Mouse (Mus musculus) limb, embryonic 14.5 days (tissue): ENCODE results near the gene Rgs9bp. TPM values are rescaled to one million over a fixed set of nuclear protein-coding genes. Genes with fewer than 3 reads are reported as not detected.

ENCODE experiments used
- ATAC-seq: fragments of 200-750 bp; cut with Nextera tagmentation; 2 replicates; pipeline ENCODE4 v1.8.0; 2017; ENCODE audit warnings: low read depth, moderate number of reproducible peaks, moderate TSS enrichment; ENCODE audit not compliant: low FRiP score
- DNase-seq: peaks from one replicate; pipeline ENCODE4 v3.0.0-alpha.2; 2015; ENCODE audit warnings: low spot score
- H3K27ac ChIP-seq: fragments of 300-500 bp; sonication (generic); replicated peaks from 2 replicates; pipeline ENCODE4 v1.5.1; 2014; ENCODE audit warnings: low read depth, mild to moderate bottlenecking, low read length, moderate library complexity, mixed read lengths
- H3K27me3 ChIP-seq: fragments of 300-500 bp; sonication (generic); 2 replicates; pipeline ENCODE4 v1.6.1; 2014; ENCODE audit warnings: low read length, mixed read lengths; ENCODE audit not compliant: control insufficient read depth, insufficient read depth
- H3K36me3 ChIP-seq: fragments of 300-500 bp; sonication (generic); 2 replicates; pipeline ENCODE4 v1.6.1; 2014; ENCODE audit warnings: mild to moderate bottlenecking, low read length, moderate library complexity, mixed read lengths; ENCODE audit not compliant: control insufficient read depth, insufficient read depth
- H3K4me1 ChIP-seq: fragments of 300-500 bp; sonication (generic); 2 replicates; pipeline ENCODE4 v1.6.1; 2014; ENCODE audit warnings: antibody characterized with exemption, low read length, mixed read lengths; ENCODE audit not compliant: control insufficient read depth, insufficient read depth
- H3K4me2 ChIP-seq: fragments of 300-500 bp; sonication (generic); replicated peaks from 2 replicates; pipeline ENCODE4 v1.6.1; 2014; ENCODE audit warnings: low read depth, mild to moderate bottlenecking, low read length, moderate library complexity; ENCODE audit not compliant: severe bottlenecking
- H3K4me3 ChIP-seq: fragments of 300-500 bp; sonication (generic); replicated peaks from 2 replicates; pipeline ENCODE4 v1.5.1; 2014; ENCODE audit warnings: low read length
- H3K9ac ChIP-seq: fragments of 300-500 bp; sonication (generic); 2 replicates; pipeline ENCODE4 v1.6.1; 2014; ENCODE audit warnings: mild to moderate bottlenecking, low read depth, low read length, moderate library complexity; ENCODE audit not compliant: severe bottlenecking
- H3K9me3 ChIP-seq: fragments of 300-500 bp; sonication (generic); 2 replicates; pipeline ENCODE4 v1.6.1; 2016; ENCODE audit warnings: low read length; ENCODE audit not compliant: control insufficient read depth
- POLR2A ChIP-seq: fragments of 200-500 bp; IDR thresholded peaks from 2 replicates; pipeline ENCODE4 v1.8.0; 2012; ENCODE audit warnings: inconsistent platforms, mild to moderate bottlenecking, moderate library complexity, borderline replicate concordance; ENCODE audit not compliant: insufficient read depth, insufficient read length; ENCODE audit errors: extremely low read depth
- WGBS: fragments of 180-500 bp; shearing (Covaris S2); extraction: QIAGEN DNeasy Blood & Tissue Kit; methylation state at CpG from one replicate; pipeline ENCODE4 v1.1.7; 2014; 5-methylcytosine and 5-hydroxymethylcytosine counted together
- polyA plus RNA-seq, 2 experiments: library from polyadenylated mRNA; depleted of rRNA in 1 of 2; stranded (reverse) in 1 of 2; unstranded in 1 of 2; fragments of >200 nt; fragmentation: Nextera tagmentation in 1 of 2; extraction: Ambion mirVana in 1 of 2; gene quantifications; 2 replicates each; pipeline versions ENCODE4 v1.2.1 to v1.2.3; 2012 to 2014

Rgs9bp gene
- polyA plus RNA-seq, 2 experiments = 0.99 to 1.5 TPM

- Histone ChIP-seq H3K4me2 (no peak overlapping the region), H3K27me3 (no peaks in the 10 kb centered on the region), H3K4me1 (no peaks in the 10 kb centered on the region), H3K9ac (no peak overlapping the region), H3K36me3 (peaks cover 92% of the 10 kb centered on the region), H3K9me3 (no peaks in the 10 kb centered on the region), H3K27ac (no peak overlapping the region), H3K4me3 (no peak overlapping the region)
- no peak for ATAC-seq
- WGBS = 84% methylated on average over 4 of the region's 4 CpGs
- TF ChIP-seq POLR2A = no peak
- DNase-seq = no peak
Observed at GRCm38 (mm10) chr7:35617513-35617912, 32.1 kb upstream of the Rgs9bp start.

GRCm38 (mm10) chr7:35609245-35609644, 23.9 kb upstream of the Rgs9bp start:
- no peak overlapping the region for H3K4me2 ChIP-seq
- WGBS = 70% methylated on average over 10 of the region's 10 CpGs
- no peaks in the 10 kb centered on the region for H3K9me3 ChIP-seq
- H3K4me1 ChIP-seq = no peaks in the 10 kb centered on the region
- H3K27me3 ChIP-seq = no peaks in the 10 kb centered on the region
- H3K36me3 ChIP-seq = peaks cover 88% of the 10 kb centered on the region
- H3K4me3 ChIP-seq = no peak overlapping the region
- no peak for TF ChIP-seq POLR2A
- no peak overlapping the region for H3K9ac ChIP-seq
- no peak for DNase-seq
- ATAC-seq = no peak
- H3K27ac ChIP-seq = no peak overlapping the region

- Histone ChIP-seq H3K36me3 (peaks cover 88% of the 10 kb centered on the region), H3K4me1 (no peaks in the 10 kb centered on the region), H3K27me3 (no peaks in the 10 kb centered on the region), H3K9ac (no peak overlapping the region), H3K4me3 (no peak overlapping the region), H3K4me2 (no peak overlapping the region), H3K27ac (no peak overlapping the region), H3K9me3 (no peaks in the 10 kb centered on the region)
- TF ChIP-seq POLR2A = no peak
- WGBS = 90% methylated on average over 10 of the region's 10 CpGs
- ATAC-seq = no peak
- no peak for DNase-seq
Observed at GRCm38 (mm10) chr7:35606816-35607215, 21.4 kb upstream of the Rgs9bp start.

GRCm38 (mm10) chr7:35602766-35603165, 17.4 kb upstream of the Rgs9bp start:
- Histone ChIP-seq H3K4me3 (no peak overlapping the region), H3K27ac (no peak overlapping the region), H3K36me3 (peaks cover 62% of the 10 kb centered on the region), H3K4me1 (no peaks in the 10 kb centered on the region), H3K9me3 (no peaks in the 10 kb centered on the region), H3K27me3 (no peaks in the 10 kb centered on the region), H3K9ac (no peak overlapping the region), H3K4me2 (no peak overlapping the region)
- ATAC-seq (no peak), DNase-seq (no peak)
- WGBS = 91% methylated on average over 5 of the region's 5 CpGs
- no peak for TF ChIP-seq POLR2A

GRCm38 (mm10) chr7:35601106-35601505, 15.7 kb upstream of the Rgs9bp start:
- Histone ChIP-seq H3K4me1 (no peaks in the 10 kb centered on the region), H3K9me3 (no peaks in the 10 kb centered on the region), H3K27ac (no peak overlapping the region), H3K4me3 (no peak overlapping the region), H3K4me2 (no peak overlapping the region), H3K27me3 (no peaks in the 10 kb centered on the region), H3K36me3 (peaks cover 55% of the 10 kb centered on the region), H3K9ac (no peak overlapping the region)
- 91% methylated on average over 6 of the region's 6 CpGs for WGBS
- DNase-seq (no peak), ATAC-seq (no peak)
- no peak for TF ChIP-seq POLR2A

- Histone ChIP-seq H3K9me3 (no peaks in the 10 kb centered on the region), H3K4me1 (no peaks in the 10 kb centered on the region), H3K27ac (no peak overlapping the region), H3K4me2 (no peak overlapping the region), H3K27me3 (no peaks in the 10 kb centered on the region), H3K4me3 (no peak overlapping the region), H3K9ac (no peak overlapping the region), H3K36me3 (peaks cover 56% of the 10 kb centered on the region)
- 89% methylated on average over 10 of the region's 10 CpGs for WGBS
- ATAC-seq (no peak), DNase-seq (no peak)
- TF ChIP-seq POLR2A = no peak
Observed at GRCm38 (mm10) chr7:35600031-35600430, 14.6 kb upstream of the Rgs9bp start.
